Mouse (Mus musculus) erythroblast, embryonic 14.5 days (primary cell): Measurements from ENCODE around the gene Wdr34.

Experiments used
- GATA1 ChIP-seq: IDR thresholded peaks from 2 replicates; pipeline ENCODE4 v1.6.1; 2012; ENCODE audit warnings: low read length, inconsistent platforms, mixed read lengths
- TAL1 ChIP-seq: IDR thresholded peaks from 3 replicates; pipeline ENCODE4 v1.6.1; 2012; ENCODE audit warnings: low read length, inconsistent platforms, mixed read lengths

GRCm38 (mm10) chr2:30066046-30066901 is 17.6 kb upstream of the Wdr34 start:
- TF ChIP-seq TAL1 (no peak), GATA1 (no peak)
